Mouse (Mus musculus): ENCODE data around the gene AB124611.
A peak's percentile ranks its signal among the peaks of the same experiment; 100 is the strongest.
"Not testable (repeated sequence)": the region's sequence is repeated elsewhere in the genome, so short reads cannot be mapped to it uniquely, and the experiment has no call there.

AB124611 gene

GRCm38 (mm10) chr9:21525142-21525936, 637 bp upstream of the AB124611 start:
- DNase-seq: no peak

DNA sequence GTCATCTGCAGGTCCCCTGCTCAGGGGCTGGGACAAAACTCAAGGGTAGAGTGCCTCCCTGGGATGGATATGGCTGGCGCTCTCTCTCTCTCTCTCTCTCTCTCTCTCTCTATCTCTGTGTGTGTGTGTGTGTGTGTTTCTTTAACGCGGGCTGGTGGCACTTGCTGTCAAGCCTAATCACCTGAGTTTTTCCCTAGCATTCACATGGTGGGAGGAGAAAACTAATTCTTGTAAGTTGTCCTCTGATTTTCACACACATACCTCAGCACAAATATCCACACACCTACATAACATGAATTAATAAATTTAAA, 613 bp downstream of the AB124611 start:
- DNase-seq: no peak

DNA sequence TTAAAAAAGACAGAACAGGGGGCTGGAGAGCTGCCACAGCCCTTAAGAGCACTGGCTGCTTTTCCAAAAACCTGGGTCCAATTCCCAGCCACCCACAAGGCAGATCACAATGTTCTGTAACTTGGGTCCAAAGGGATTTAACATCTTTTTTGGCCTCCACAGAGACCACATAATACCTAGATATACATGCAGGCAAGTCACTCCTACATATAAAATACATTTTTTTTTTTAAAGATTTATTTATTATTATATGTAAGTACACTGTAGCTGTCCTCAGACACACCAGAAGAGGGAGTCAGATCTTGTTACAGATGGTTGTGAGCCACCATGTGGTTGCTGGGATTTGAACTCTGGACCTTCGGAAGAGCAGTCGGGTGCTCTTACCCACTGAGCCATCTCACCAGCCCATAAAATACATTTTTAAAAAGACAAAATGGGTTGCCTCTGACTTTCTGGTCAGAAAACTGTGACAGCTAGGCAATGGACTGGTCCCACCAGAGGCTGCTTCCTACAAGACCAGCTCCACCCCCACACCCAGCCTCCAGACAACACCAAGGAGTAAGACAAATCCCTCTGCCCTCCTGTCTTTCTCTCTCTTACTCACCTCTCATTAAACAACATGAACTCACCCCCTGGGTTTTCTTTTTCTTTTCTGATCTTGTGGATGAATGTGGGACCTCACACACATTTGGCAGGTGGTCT, 1.3 kb downstream of the AB124611 start:
- DNase-seq: no peak

DNA sequence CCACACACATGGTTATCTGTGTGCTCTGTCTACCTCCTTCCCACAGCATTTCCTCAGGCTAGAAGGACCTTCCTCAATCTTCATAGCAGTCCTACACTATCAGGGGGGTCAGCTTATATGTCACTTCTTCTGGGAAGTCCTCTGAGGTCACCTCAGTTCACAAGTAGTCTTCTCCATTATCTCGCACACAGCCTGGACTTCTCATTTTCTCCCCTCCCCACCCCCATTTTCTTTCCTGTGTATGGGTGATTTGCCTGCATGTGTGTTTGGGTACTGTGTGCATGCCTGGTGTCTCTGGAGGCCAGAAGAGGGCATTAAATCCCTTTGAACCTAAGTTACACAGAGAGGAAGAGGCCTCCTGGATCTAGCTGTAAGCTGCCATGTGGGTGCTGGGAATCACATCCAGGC, 1.9 kb downstream of the AB124611 start:
- DNase-seq: no peak

DNA sequence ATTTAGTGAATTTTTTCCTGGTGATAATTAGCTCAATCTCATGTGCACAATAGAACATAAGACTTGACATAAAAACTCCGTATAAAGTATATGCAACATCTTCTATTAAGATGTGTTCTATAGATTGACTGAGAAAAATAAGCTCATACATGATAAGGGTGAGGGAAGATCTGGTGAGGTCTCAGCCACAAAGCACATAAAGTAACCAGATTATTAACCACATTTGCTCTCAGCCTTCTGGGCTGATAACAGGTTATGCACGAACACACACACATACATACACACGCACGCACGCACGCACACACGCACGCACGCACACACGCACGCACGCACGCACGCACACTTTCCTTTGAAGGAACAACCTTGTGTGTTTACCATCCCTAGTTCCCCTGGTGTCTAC, 10.5 kb downstream of the AB124611 start:
- no peak for DNase-seq

GRCm38 (mm10) chr9:21537009-21537408, 11.0 kb downstream of the AB124611 start:
- DNase-seq: no peak

DNA sequence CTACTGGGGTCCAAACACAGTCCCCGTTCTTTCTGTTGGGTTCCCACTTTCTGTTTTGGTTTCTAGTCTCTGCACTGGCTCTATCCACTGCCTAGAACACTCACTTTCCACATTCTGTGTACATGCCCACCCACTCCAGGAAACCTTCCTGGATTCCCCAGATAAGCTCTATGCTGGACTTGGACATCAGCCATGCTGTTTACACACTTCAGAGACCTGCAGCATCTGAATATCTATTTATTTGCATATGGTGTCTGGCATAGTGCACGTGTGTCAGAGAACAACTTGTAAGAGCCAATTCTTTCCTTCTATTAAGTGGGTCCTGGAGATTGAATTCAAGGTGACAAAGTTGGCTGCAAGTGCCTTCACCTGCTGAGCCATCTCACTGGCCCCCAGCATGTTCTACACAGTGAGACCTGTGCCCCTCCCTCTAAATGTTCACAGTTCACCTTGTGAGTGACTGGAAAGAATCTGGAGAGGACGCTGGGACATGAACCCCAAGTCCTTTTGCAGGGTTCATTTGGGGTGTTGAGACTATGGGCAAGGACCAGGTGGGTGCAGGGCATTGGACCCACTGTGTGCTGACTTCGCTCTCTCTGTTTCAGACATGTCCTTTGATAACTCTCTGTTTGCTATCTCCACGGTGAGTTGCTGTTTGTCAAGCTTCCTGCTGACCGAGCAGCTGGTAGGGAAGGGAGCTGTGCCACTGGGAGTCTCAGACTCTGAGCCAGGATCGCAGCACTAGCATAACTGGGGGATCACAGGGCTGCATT, 14.2 kb downstream of the AB124611 start:
- DNase-seq: no peak

- not testable (repeated sequence) for DNase-seq
Measured at GRCm38 (mm10) chr9:21542001-21542400, 16.0 kb downstream of the AB124611 start.

GRCm38 (mm10) chr9:21545351-21545915, 19.5 kb downstream of the AB124611 start:
- DNase-seq: no peak

DNA sequence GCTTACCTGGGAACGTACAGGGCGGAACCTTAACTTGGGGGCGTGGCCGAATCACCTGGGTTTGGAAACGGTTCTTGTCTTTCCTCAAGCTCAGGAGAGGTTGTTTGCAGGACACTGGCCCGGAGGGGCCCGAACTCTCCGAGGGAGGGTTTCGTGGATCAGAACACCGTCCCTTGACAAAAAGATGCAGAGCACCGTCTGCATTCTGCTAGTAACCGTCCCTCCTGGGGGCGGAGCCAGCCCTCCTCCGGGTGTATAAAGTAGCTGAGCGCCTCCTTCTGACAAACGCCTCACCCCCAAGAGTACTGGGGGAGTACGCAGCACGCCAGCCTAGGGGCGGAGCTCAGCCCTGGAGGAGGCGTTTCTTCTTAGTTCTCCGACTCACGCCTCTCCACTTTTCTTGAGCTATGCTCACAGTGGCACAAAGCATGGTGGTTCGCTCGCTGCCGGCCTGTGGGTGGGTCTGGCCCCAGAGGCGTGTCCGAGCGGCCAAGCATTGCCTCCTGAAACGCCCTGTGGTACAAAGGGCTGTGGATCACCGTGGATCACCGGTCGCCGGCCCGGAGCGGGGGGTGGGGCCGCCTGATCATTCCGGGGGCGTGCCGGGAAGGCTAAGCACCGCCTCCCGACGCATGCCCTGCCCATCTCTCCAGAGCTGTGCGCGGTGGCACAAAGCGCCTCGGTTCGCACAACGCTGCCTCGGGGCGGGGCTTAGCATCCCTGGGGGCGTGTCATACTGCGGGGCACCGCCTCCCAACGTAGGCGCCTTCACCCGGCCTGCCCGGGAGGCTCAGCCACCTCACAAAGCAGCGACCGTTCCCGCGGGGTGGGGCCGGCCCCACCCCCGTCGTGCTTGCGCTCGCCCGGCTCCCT, 20.2 kb downstream of the AB124611 start:
- DNase-seq: peak; percentile 99

- no peak for DNase-seq
Measured at GRCm38 (mm10) chr9:21546789-21547074, 20.8 kb downstream of the AB124611 start, which contains the start of gene Carm1. Gene Carm1, plus strand, starts transcription at chr9:21546894.

- DNase-seq: peak; percentile 59
Measured at GRCm38 (mm10) chr9:21547075-21547941, 21.3 kb downstream of the AB124611 start.

- no peak for DNase-seq
Measured at GRCm38 (mm10) chr9:21551049-21551448, 25.1 kb downstream of the AB124611 start.

DNA sequence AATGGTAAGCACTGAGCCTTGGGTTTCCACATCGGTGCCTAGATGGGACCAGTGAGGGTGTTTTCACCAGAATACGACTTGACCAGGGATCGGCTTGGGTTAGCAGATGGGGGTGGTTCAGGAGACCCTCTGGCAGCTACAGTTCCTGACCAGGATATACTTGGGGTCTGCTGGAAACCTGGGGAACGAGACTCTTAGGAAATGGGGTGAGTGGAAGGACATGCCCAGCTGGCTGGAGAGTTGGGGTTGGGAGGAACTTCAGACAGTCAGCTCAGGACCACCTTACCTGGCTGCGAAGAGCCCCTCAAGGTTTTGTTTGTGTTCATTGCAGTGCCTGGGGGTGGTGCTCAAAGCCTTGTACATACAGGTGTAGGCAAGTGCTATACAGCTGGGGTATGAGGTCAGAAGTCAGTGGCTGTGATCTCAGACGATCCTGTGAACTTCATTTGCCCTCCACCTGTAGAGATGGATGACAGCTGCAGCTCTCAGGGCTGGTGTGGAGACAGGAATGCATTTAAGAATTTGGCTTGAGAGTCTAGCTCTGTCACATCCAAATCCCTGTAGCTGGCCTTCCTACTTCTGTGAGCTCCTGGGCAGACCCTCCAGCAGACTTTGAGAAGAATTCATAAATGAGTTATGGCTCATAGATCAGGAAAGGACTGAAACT, 27.8 kb downstream of the AB124611 start:
- no peak for DNase-seq

GRCm38 (mm10) chr9:21555198-21555742, 29.3 kb downstream of the AB124611 start:
- no peak for DNase-seq

GRCm38 (mm10) chr9:21556996-21557395, 31.0 kb downstream of the AB124611 start:
- DNase-seq: no peak

DNA sequence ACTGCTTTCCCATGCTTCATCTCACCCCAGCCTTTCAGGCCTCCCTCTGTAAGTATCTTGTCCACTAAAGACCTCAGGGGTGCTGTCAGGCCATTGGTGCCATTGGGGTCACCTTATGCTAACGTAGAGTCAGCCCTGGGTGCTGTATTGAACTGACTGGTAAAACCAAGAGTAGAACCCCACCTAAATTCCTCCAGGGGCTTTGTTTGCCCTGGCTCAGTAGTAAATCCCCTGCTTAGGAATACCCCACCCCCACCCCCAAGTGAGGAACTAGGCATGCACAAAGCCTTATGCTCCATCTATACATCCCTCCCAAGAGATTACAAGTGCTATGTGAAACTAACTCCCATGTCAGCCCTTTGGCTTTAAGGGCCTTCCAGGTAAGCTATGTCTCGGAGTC, 31.6 kb downstream of the AB124611 start:
- DNase-seq: no peak

DNA sequence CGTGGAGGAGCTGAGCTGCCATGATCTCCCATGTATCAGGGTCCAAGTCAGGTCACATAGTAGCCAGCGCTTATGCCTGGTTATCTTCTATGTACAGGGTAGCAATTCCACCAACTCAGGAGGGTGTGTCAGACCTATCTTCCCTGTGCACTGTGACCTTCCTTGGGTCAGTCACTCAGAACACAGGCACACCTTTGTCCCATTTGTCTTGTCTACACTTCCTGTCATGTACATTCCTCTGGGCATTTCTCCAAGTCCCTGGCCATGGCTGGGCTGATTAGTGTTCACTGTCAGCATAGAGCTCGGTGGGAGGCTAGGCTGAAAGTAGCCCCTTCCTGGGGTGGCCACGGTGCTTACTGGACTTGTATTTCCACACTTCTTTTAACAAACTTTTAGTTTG, 32.4 kb downstream of the AB124611 start:
- DNase-seq: no peak

GRCm38 (mm10) chr9:21559151-21559550, 33.2 kb downstream of the AB124611 start:
- no peak for DNase-seq

DNA sequence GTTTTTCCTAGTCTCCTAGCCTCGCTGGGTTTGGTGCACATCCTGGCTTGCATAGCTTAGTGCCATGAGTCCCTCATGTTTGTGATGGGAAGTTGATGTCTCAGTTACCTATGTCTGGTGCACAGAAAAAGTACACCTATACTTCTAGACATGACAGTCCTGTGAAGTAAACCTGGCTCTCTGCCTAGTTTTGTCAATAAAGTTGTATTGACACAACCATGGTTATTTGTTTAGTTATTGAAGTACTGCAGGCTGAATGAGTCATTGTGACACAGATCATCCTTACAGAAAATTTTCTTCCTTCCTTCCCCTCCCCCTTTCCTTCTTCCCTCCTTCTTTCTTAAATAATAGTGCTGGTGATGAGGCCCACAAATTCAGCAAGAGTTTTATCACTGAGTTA, 38.4 kb downstream of the AB124611 start:
- DNase-seq: no peak
